In the genomic region with DNA sequence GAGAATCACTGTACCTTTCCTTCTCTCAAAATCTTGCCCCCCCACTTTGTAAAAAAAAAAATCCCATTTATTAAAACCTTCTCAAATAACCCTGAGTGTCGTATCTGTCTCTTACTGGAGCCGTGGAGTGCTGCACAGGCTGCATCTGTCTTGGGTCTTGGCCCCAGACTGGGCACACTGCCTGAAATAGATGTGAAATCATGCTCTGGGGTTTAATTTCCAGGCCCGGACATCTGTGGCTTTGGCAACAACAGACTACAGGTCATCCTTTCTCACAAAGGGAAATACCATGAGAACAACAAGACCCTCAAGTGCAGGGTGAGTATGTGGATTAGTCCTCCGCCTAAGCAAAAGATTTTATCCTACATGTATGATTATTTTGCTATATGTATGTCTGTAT, we compare ENCODE assay signal across 8 mouse cellular contexts. TPM values are rescaled to one million over a fixed set of nuclear protein-coding genes. Genes with fewer than 3 reads are reported as not detected.
DNase-seq lines count a peak whose midpoint lies in the region; ATAC-seq and TF ChIP-seq lines count a peak whose summit lies in the region.
"Had no signal": no experiment of that assay in that cellular context is flagged by ENCODE, and none has a peak within 500 bp of the region (broad histone marks: within the 10 kb centered on the region; RNA-seq: fewer than 3 reads in every experiment).

No protein-coding gene starts in this region.

- H3K27me3 ChIP-seq in myocyte (ENCODE audit: control insufficient read depth, insufficient read depth, insufficient read length): no peaks in the 10 kb centered on the region
- H3K27me3 ChIP-seq: limb, embryonic 12.5 days had no signal

- H3K4me2 ChIP-seq in myocyte (ENCODE audit: low read depth): peak overlapping the region; percentile 80
- H3K4me2 ChIP-seq: limb, embryonic 12.5 days had no signal

- peak; percentile 80 for DNase-seq in left cerebral cortex, postnatal 4 days
- no peak for DNase-seq in left cerebral cortex, adult 9 months (ENCODE audit: low spot score in 2 of 2)
- DNase-seq in cerebellum, adult 9-11 months: peak; percentile 52
- peak; percentile 74 for DNase-seq in heart, adult 8-10 months (ENCODE audit: low spot score)
- no peak for DNase-seq in spleen, adult 12 weeks (ENCODE audit: low spot score)

- H3K79me2 ChIP-seq in myocyte (ENCODE audit: control insufficient read depth, insufficient read depth): no peaks in the 10 kb centered on the region

- ATAC-seq in megakaryocyte progenitor cell, adult 5-6 weeks (replicated peaks; ENCODE audit: poor library complexity): no peak

- no peak for TF ChIP-seq POLR2A in myocyte (IDR thresholded peaks at IDR 0.05; ENCODE audit: insufficient read length, low read depth)

- no peaks in the 10 kb centered on the region for H3K36me3 ChIP-seq in myocyte (ENCODE audit: control insufficient read depth, insufficient read depth)
- H3K36me3 ChIP-seq: limb, embryonic 12.5 days had no signal

- no peak overlapping the region for H3K4me3 ChIP-seq in myocyte
- H3K4me3 ChIP-seq: limb, embryonic 12.5 days had no signal

- H3ac ChIP-seq in myocyte (ENCODE audit: control insufficient read depth, insufficient read length): no peak overlapping the region

- intact Hi-C loops in left cerebral cortex, postnatal 4 days (cut with DNase I): no loop called here

TF ChIP-seq in myocyte, 11 proteins besides CTCF, POLR2A, EP300 and RAD21:
- TF ChIP-seq MAX (IDR thresholded peaks at IDR 0.05; ENCODE audit: low read depth): no peak
- peak in 1 of 3 experiments; percentile 19 for TF ChIP-seq MYOD1 (IDR thresholded peaks at IDR 0.05; ENCODE audit: control insufficient read depth in 1 of 3, insufficient read length in 2 of 3, low read depth in 2 of 3)
- TF ChIP-seq E2F4 (IDR thresholded peaks at IDR 0.05; ENCODE audit: insufficient read depth): no peak
- no peak for TF ChIP-seq TCF3 (IDR thresholded peaks at IDR 0.05; ENCODE audit: insufficient read length, low read depth)
- no peak; the same call in 1 of the 2 replicates for TF ChIP-seq CEBPB (IDR thresholded peaks at IDR 0.05; ENCODE audit: insufficient read depth, poor library complexity, severe bottlenecking)
- TF ChIP-seq MYOG (IDR thresholded peaks at IDR 0.05; ENCODE audit: control insufficient read depth in 1 of 3, insufficient read depth in 1 of 3, insufficient read length in 2 of 3, low read depth in 2 of 3): peak in 1 of 3 experiments; percentile 35

RNA-seq across cellular contexts. Expression of a gene that starts 7.6 kb away (rescaled TPM):
- under 1 TPM in 1 of 2 experiments, not detected in 1; 0.46 TPM for total RNA-seq in left cerebral cortex, postnatal 4 days (2021)
- not detected for total RNA-seq in heart, adult 8-10 months (2022)
- polyA plus RNA-seq in myocyte (2012; fragmentation: generic; extraction: Trizol): 0.34 TPM
- 0.20 TPM in 1 of 2 replicates, not detected in the other for total RNA-seq in megakaryocyte progenitor cell, adult 5-6 weeks (2015)
- total RNA-seq in megakaryocyte progenitor cell, adult 5-6 weeks (2017): not detected in 2 replicates
- polyA plus RNA-seq: limb, embryonic 12.5 days had no signal

RNA-seq across cellular contexts. Expression of a gene that starts 38.1 kb away (rescaled TPM):
- total RNA-seq in left cerebral cortex, postnatal 4 days (2021): 100 to 1,000 TPM in 1 of 2 experiments, 10 to 100 TPM in 1; 97.7 to 103 TPM
- total RNA-seq in heart, adult 8-10 months (2022): 10 to 100 TPM; 40.2 to 48.6 (median 44.1) TPM
- 23.7 TPM for polyA plus RNA-seq in myocyte (2012; fragmentation: generic; extraction: Trizol)
- 57.6 and 60.4 TPM in 2 replicates for total RNA-seq in megakaryocyte progenitor cell, adult 5-6 weeks (2015)
- 36.5 and 43.3 TPM in 2 replicates for total RNA-seq in megakaryocyte progenitor cell, adult 5-6 weeks (2017)

RNA-seq across cellular contexts. Expression of a gene that starts 39.9 kb away (rescaled TPM):
- 10 to 100 TPM; 66.6 to 81.4 TPM for total RNA-seq in left cerebral cortex, postnatal 4 days (2021)
- total RNA-seq in heart, adult 8-10 months (2022): 100 to 1,000 TPM in 2 of 4 experiments, 10 to 100 TPM in 2; 85.9 to 105 (median 95.9) TPM
- polyA plus RNA-seq in myocyte (2012; fragmentation: generic; extraction: Trizol): 63.0 TPM
- 77.4 and 99.6 TPM in 2 replicates for total RNA-seq in megakaryocyte progenitor cell, adult 5-6 weeks (2015)
- 61.7 and 64.3 TPM in 2 replicates for total RNA-seq in megakaryocyte progenitor cell, adult 5-6 weeks (2017)

Comparison
In these comparisons a context has a peak if more than half of its experiments do, and no peak if none do; other contexts are left out.
1. DNase-seq: peak in left cerebral cortex, postnatal 4 days (single experiment), cerebellum, adult 9-11 months (single experiment) and heart, adult 8-10 months (single experiment); none in left cerebral cortex, adult 9 months (0 of 2) and spleen, adult 12 weeks (single experiment).